Mouse (Mus musculus) MEL-GATA-1-ER (cell line): Measurements from ENCODE around the gene Zfp503.

Source experiments
- DNase-seq: peaks from one replicate; pipeline ENCODE4 v3.0.0-alpha.2; 2012; ENCODE audit warnings: low read depth; ENCODE audit errors: extremely low read depth

Zfp503 gene

DNA sequence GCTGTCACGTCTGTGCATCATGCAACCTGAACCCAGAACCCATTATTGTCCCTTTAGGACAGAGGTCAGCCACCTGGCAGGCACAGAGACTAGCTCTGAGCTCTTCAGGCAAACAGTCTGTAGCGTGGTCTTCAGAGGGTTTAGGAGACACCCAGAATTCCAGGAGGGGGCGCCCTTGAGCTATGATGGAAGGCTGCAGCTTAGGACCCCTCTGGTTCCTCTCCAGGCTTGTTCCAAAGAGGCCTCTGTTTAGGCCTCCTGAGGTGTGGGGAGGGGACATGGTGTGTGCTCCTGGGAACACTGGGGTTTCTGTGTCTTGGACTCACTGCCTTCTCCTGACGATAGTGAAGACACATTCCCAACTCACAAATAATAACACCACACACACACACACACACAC, 20.4 kb downstream of the Zfp503 start:
- DNase-seq: no peak

DNA sequence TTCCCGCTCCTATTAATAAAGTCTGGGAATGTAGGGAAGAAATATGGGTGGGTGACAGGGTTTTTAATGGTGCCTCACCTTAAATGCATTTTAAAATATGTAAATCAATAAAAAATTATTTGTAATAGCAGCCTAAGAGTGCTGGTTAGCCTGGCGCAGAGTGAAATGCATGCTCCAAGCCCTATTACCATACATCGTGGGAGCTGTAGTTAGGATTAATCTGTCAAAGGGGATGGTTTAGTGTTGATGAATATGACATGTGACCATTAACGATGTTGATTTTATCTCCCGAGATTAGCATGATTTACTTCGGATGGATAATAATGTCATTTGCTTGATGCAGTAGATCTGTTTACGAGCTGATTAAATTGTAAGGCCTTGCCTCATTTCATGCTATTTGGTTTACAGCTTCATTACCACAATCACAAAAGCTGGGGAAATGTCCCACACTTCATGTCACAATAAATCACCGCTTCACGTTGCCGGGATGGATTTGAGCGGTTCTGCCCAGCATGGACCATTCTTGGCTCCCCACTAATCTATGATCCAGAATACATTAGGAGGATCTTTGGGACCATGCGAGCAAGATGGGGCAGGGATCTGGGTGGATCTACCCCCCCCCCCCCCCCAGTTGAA, 21.9 kb downstream of the Zfp503 start:
- DNase-seq: no peak

DNA sequence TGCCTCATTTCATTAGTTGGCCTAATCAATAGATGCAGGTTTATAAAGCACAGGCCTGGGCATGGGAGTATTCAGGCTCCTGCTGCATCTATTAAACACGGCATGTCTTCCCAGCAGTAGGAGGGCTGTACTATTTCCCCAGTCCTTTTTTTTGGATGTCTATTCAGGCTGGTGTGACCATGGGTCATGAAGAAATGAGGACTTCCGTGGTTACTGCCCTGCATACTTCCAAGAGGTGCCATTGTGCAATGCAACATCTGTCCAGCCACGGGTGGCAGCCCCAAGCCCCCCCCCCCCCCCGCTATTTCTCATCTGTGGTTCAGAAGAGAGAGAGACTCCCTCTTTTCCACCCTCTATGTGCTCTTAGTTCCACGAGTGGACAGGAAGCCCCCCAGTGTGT, 23.1 kb downstream of the Zfp503 start:
- no peak for DNase-seq

DNA sequence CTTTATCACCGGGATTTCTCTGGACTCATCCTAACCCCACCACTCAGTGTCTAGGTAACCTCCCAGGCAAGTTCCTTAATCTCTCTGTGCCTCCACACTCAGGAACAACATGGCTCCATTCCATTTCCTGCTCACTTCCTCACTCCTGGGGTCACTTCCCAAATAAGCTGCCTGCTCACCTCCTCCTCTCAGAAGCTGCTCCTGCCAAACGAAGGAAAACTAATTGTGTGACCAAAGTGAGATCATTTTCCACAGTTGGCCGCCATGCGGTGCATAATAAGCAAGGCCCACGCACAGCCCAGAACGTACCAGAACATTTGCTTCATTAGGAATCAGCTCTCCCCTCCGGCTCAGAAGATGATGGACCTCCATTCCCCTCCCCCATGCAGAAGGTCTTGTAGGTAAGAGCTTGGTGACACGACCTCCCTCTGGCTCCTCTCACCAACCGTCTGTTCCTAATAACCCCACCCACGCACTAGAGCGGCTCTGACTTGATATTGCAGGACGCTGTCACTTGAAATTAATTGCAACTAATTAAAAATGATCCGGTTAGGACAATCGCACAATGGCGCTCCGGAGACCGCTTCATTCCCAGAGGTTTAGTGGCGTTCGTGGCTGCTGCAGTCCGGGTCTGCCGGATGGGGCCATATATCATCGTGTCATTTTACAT, 26.9 kb downstream of the Zfp503 start:
- DNase-seq: no peak

DNA sequence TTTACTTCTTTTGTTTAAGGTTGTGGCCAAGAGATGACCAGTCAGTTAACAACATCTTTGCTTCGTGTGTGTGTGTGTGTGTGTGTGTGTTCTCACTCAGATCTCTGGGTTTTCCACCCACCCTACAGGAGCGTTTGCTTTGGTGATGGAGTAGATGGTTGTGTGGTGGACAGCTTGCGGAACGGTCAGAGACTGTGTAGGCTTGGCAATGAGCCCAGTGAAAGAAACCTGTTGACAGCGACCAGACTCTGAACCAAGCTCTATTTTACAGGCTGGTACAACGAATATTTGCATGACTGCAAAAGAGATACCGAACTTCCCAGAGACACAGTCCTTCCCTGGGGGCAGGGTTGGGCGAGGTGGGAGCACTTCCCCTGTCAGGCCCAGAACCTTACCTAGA, 30.2 kb downstream of the Zfp503 start:
- no peak for DNase-seq

DNA sequence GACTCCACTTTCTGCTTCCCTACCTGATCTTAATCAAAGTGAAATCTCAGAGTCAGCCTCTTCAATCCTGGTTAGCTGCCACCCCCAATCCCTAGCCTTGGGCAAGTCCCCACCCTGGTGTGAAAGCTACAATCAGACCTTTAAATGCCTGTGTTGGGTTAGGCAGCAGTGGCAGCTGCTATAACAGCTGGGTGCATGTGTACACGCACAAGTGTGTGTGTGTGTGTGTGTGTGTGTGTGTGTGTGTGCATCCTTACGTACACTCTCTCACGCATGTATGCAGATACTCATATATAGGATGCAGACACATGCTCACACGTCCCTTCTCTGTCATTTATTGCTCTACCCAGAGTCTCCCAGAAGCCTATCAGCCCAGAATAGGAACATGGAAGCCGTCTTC, 30.8 kb downstream of the Zfp503 start:
- no peak for DNase-seq

DNA sequence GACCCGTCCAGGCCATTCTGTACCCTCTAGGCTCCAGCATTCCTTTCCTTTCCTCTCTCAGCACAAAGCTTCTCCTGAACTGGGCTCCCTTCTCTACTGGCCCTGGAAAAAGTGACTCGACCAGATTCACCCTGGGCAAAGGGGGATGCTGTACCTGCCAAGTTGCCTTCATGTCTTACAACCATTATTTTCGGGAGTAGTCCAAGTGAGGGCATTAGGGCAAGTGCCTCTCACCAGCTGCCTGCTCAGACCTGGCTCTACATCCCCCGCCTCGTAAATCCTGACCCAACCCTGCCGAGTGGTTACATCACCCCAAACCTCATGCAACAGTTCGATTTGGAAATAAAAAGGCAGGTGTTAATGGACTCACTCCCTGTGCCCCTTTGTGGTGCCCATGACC, 36.9 kb downstream of the Zfp503 start:
- no peak for DNase-seq

DNA sequence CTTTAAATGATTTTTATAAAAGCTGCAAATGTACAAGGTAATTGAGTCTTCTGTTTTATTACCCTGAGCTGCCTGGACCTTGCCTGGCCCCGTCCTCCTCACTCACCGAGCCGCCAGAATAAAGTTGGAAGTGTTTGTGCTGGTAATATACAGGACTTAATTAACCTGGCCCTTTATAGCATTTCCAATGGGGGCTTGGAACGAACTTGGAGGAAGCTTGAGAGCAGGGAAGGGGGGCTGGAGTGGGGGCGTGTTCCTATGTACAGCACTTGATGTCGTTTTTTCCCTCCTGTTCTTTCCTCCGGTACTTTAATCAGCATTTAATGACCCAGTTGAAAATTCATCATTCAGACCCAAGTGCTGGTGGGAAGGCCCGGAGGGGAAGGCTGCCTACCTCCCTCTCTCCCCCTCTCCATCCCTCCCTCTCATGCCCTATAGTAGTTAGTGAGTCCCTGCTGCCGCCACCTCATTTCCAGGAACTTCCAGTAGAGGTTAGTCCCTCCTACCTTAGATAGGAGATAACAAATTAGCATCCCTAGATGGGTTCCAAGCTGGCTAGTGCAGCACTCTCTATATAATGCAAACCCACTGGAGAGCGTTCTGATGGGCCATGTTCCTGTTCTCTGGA, 37.4 kb downstream of the Zfp503 start:
- no peak for DNase-seq

DNA sequence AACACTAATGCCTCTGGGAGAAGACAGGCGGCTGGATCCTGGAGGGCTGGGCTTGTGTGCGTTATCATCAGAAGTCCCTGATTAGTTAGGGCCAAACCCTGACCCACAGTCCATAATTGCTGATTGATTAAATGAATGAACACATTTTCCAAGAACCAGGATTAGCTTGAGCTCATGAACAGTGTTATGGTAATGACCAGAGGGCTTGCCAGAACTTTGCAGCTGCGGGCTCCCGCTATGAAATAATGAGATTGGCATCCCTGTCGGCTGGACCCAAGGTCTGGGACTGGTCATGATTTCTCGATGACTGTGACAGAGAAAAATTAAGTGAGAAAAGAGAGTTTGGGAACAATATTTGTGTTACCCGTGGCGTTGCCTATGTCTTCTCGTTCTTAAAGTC, 44.5 kb downstream of the Zfp503 start:
- DNase-seq: no peak

DNA sequence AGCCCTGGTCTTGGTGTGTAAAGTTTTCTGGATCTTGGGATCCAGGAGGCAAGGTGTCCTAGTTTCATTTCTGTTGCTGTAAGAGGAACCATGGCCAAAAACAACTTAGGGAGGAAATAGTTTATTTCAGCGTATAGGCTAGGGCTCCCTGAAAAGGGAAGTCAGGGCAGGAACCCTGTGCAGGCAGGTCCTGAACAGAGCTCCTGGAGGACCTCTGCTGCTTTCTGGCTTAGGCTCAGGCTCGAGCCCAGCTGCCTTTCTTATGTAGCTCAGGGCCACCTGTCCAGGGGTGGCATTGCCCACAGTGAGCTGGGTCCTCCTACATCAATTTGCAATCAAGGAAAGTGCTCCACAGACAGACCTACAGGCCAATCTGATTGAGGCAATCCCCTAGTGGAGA, 47.8 kb downstream of the Zfp503 start:
- DNase-seq: peak; percentile 5

DNA sequence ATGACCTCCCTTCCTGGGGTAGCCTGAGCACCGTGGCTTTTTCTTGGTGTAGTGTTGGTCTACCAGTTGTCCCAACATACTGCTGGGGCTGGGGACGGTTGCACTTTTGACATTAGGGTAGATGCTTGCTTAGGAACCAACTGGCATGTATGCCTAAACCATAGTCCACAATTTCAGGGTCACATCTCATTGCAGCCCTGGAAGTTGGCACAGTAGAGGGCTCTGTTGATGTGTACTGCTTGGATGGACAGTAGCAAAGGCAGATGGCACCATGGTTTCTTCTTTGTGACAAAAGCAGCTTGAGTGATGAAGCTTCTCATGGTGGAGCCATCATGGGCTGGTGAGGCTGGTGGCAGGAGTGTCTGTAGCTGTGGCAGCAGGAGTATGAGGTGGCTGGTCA, 52.3 kb downstream of the Zfp503 start:
- no peak for DNase-seq

DNA sequence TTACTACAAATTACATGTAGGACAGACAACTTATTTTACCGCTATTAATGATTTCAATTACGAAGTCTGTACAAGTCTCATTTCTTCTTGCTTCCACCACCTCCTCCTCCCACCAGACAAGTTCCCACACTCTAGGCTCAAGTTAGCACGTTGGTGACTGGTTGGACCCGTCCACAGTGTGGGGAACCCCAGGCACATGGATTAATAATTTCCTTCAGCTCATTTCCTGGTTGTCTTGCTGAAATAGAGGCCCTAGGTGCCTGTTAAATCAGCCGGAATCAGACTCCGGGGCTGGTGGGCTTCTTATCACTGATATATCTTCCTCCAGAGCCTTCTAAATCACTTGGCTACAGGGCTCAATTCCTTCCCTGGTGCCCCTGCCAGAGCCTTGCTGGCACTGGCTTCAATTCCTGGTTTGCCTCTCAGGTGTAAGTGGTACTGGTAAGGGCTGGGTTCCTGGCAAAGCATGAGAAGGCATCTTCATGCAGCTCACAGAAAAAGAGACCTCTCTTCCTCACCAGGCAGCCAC, 53.2 kb downstream of the Zfp503 start:
- no peak for DNase-seq
